12 mouse cellular contexts compared by ENCODE assay signal in genomic region chr15:91012793-91013580, GRCm38 (mm10). TPM values are rescaled to one million over a fixed set of nuclear protein-coding genes. Genes with fewer than 3 reads are reported as not detected.
DNase-seq lines count a peak whose midpoint lies in the region; ATAC-seq and TF ChIP-seq lines count a peak whose summit lies in the region.
"Had no signal": no experiment of that assay in that cellular context is flagged by ENCODE, and none has a peak within 500 bp of the region (broad histone marks: within the 10 kb centered on the region; RNA-seq: fewer than 3 reads in every experiment).

No protein-coding gene starts in this region.

- H3K79me2 ChIP-seq in liver, adult 2 months (ENCODE audit: control insufficient read depth, insufficient read depth, low read length), result peaks cover 15% of the 10 kb centered on the region; the same call in 1 of the 2 replicates

- peak overlapping the region; percentile 51 for H3K27ac ChIP-seq in liver, adult 2 months (replicated peaks; ENCODE audit: insufficient read depth, low read depth, low read length)
- no peak overlapping the region for H3K27ac ChIP-seq in liver, embryonic 12.5 days
- peak overlapping the region; percentile 77 for H3K27ac ChIP-seq in hindbrain, embryonic 13.5 days
- H3K27ac ChIP-seq in small intestine, adult 2 months (ENCODE audit: insufficient read depth, low read depth, low read length), result no peak overlapping the region
- H3K27ac ChIP-seq: embryonic facial prominence, embryonic 12.5 days; limb, embryonic 13.5 days had no signal

- H3K4me2 ChIP-seq in liver, embryonic 12.5 days, result no peak overlapping the region
- no peak overlapping the region for H3K4me2 ChIP-seq in hindbrain, embryonic 13.5 days
- H3K4me2 ChIP-seq: embryonic facial prominence, embryonic 12.5 days; limb, embryonic 13.5 days had no signal

- no peaks in the 10 kb centered on the region for H3K9me3 ChIP-seq in liver, embryonic 12.5 days (replicated peaks)
- no peaks in the 10 kb centered on the region for H3K9me3 ChIP-seq in hindbrain, embryonic 13.5 days
- H3K9me3 ChIP-seq: embryonic facial prominence, embryonic 12.5 days; limb, embryonic 13.5 days had no signal

- TF ChIP-seq CTCF in liver, adult 2 months (IDR thresholded peaks at IDR 0.05; ENCODE audit: low read depth, low read length), result no peak
- no peak for TF ChIP-seq CTCF in small intestine, adult 2 months (IDR thresholded peaks at IDR 0.05; ENCODE audit: extremely low read depth, insufficient read length, insufficient replicate concordance, low read depth, low read length)

- H3K4me1 ChIP-seq in liver, adult 2 months (ENCODE audit: control insufficient read depth, insufficient read depth, low read length), result peaks cover 13% of the 10 kb centered on the region
- H3K4me1 ChIP-seq in liver, embryonic 12.5 days, result no peaks in the 10 kb centered on the region
- peaks cover 68% of the 10 kb centered on the region for H3K4me1 ChIP-seq in hindbrain, embryonic 13.5 days (replicated peaks)
- H3K4me1 ChIP-seq in small intestine, adult 2 months (ENCODE audit: control insufficient read depth, insufficient read depth, insufficient read length, low read length), result 0 out of 2 replicates have a peak, but pooled peaks cover 2% of the 10 kb centered on the region

- WGBS in liver, adult 2 months, result 7% methylated on average over 6 of the region's 6 CpGs
- WGBS in liver, embryonic 12.5 days (ENCODE audit: insufficient replicate concordance), result 19% methylated on average over 6 of the region's 6 CpGs
- WGBS in hindbrain, embryonic 13.5 days, result 14% methylated on average over 6 of the region's 6 CpGs
- 14% methylated on average over 6 of the region's 6 CpGs for WGBS in small intestine, adult 2 months

- no peaks in the 10 kb centered on the region; the same call in 1 of the 2 replicates for H3K36me3 ChIP-seq in liver, adult 2 months (ENCODE audit: control insufficient read depth, insufficient read depth, low read length)
- no peaks in the 10 kb centered on the region for H3K36me3 ChIP-seq in liver, embryonic 12.5 days
- H3K36me3 ChIP-seq in hindbrain, embryonic 13.5 days, result no peaks in the 10 kb centered on the region
- H3K36me3 ChIP-seq in small intestine, adult 2 months (ENCODE audit: control insufficient read depth, insufficient read depth, low read length), result no peaks in the 10 kb centered on the region
- H3K36me3 ChIP-seq: embryonic facial prominence, embryonic 12.5 days; limb, embryonic 13.5 days had no signal

- H3K4me3 ChIP-seq in liver, adult 2 months (ENCODE audit: insufficient read depth, low read depth, low read length), result no peak overlapping the region
- H3K4me3 ChIP-seq in liver, embryonic 12.5 days, result no peak overlapping the region
- no peak overlapping the region for H3K4me3 ChIP-seq in hindbrain, embryonic 13.5 days
- peak overlapping the region; percentile 41 for H3K4me3 ChIP-seq in small intestine, adult 2 months (ENCODE audit: low read depth, low read length)
- H3K4me3 ChIP-seq: embryonic facial prominence, embryonic 12.5 days; limb, embryonic 13.5 days had no signal

- H3K27me3 ChIP-seq in liver, adult 2 months (ENCODE audit: control insufficient read depth, insufficient read depth, low read length), result no peaks in the 10 kb centered on the region
- no peaks in the 10 kb centered on the region for H3K27me3 ChIP-seq in liver, embryonic 12.5 days (replicated peaks)
- H3K27me3 ChIP-seq in hindbrain, embryonic 13.5 days, result no peaks in the 10 kb centered on the region
- no peaks in the 10 kb centered on the region for H3K27me3 ChIP-seq in small intestine, adult 2 months (ENCODE audit: control insufficient read depth, insufficient read depth, low read length)
- H3K27me3 ChIP-seq: embryonic facial prominence, embryonic 12.5 days; limb, embryonic 13.5 days had no signal

- TF ChIP-seq POLR2A in liver, adult 2 months (IDR thresholded peaks at IDR 0.05; ENCODE audit: extremely low read depth, insufficient read depth, low read length), result no peak
- TF ChIP-seq POLR2A in small intestine, adult 2 months (IDR thresholded peaks at IDR 0.05; ENCODE audit: low read depth, low read length), result no peak

- DNase-seq in liver, adult 2 months (ENCODE audit: extremely low read depth, low read depth, low spot score), result peak; percentile 75
- DNase-seq in kidney, postnatal 4 days, result peak; percentile 16 to 27
- no peak for DNase-seq in heart, adult 11 months
- no peak for DNase-seq in adrenal gland, postnatal 4 days (ENCODE audit: low spot score in 2 of 2)
- DNase-seq in layer of hippocampus, adult 11-12 months (ENCODE audit: low spot score), result no peak

- no peak overlapping the region for H3K9ac ChIP-seq in liver, adult 2 months (ENCODE audit: low read depth, low read length)
- no peak overlapping the region for H3K9ac ChIP-seq in liver, embryonic 12.5 days
- H3K9ac ChIP-seq in hindbrain, embryonic 13.5 days, result peak overlapping the region; percentile 43; the same call in 1 of the 2 replicates
- H3K9ac ChIP-seq: embryonic facial prominence, embryonic 12.5 days; limb, embryonic 13.5 days had no signal

- ATAC-seq in liver, embryonic 12.5 days, result no peak
- no peak for ATAC-seq in hindbrain, embryonic 13.5 days (ENCODE audit: low FRiP score)
- ATAC-seq: inflammation-experienced regulatory T-cells, adult 6 months had no signal

RNA-seq across cellular contexts. Expression of gene Kif21a, which starts 36.8 kb away (rescaled TPM):
- 40.9 and 47.9 TPM in 2 replicates for total RNA-seq in liver, adult 2 months (2014; rRNA removed)
- 8.1 and 8.6 TPM in 2 replicates for polyA plus RNA-seq in liver, adult 2 months (2012; rRNA removed)
- 1.9 and 2.0 TPM in 2 replicates for polyA plus RNA-seq in liver, embryonic 12.5 days (2016; fragmentation: Nextera tagmentation; extraction: Ambion mirVana)
- polyA plus RNA-seq in hindbrain, embryonic 13.5 days (2015; fragmentation: Nextera tagmentation; extraction: Ambion mirVana), result 48.9 and 51.6 TPM in 2 replicates
- polyA plus RNA-seq in small intestine, adult 2 months (2012; rRNA removed), result 1.6 and 2.7 TPM in 2 replicates
- total RNA-seq in adrenal gland, postnatal 4 days (2021), result 10 to 100 TPM; 17.1 to 19.9 TPM
- total RNA-seq: neutrophil, adult 5-6 weeks had no signal
- polyA plus RNA-seq: inflammation-experienced regulatory T-cells, adult 6 months had no signal

Comparison
In these comparisons a context has a peak if more than half of its experiments do, and no peak if none do; other contexts are left out.
1. H3K27ac ChIP-seq: peak in liver, adult 2 months (single experiment) and hindbrain, embryonic 13.5 days (single experiment); none in liver, embryonic 12.5 days (single experiment) and small intestine, adult 2 months (single experiment).
2. DNase-seq: peak in liver, adult 2 months (single experiment) and kidney, postnatal 4 days (2 of 2); none in heart, adult 11 months (single experiment), adrenal gland, postnatal 4 days (0 of 2) and layer of hippocampus, adult 11-12 months (single experiment).